Mouse (Mus musculus) cerebellum, adult 9-10 months (tissue): ENCODE results near the gene Vmn1r114.
"Not testable (repeated sequence)": the region's sequence is repeated elsewhere in the genome, so short reads cannot be mapped to it uniquely, and the experiment has no call there.

Experiments used
- DNase-seq: peaks from one replicate; pipeline ENCODE4 v3.0.0; 2022

Vmn1r114 gene

GRCm38 (mm10) chr7:20812086-20812485, at the start of gene Vmn1r114:
Gene Vmn1r114 (minus strand): TSS chr7:20812186.
- DNase-seq: not testable (repeated sequence)

- not testable (repeated sequence) for DNase-seq
These were observed 32.9 kb upstream of the Vmn1r114 start, which contains the start of gene Vmn1r115 for GRCm38 (mm10) chr7:20844885-20845284. Gene Vmn1r115 (minus strand): TSS chr7:20844985.

- not testable (repeated sequence) for DNase-seq
These were observed 25.0 kb downstream of the Vmn1r114 start, which contains the start of gene Vmn1r113 for GRCm38 (mm10) chr7:20786985-20787384. Gene Vmn1r113 (plus strand): TSS chr7:20787285.

GRCm38 (mm10) chr7:20770885-20771284, 41.1 kb downstream of the Vmn1r114 start, which contains the start of gene Vmn1r112:
Gene Vmn1r112 (plus strand): TSS chr7:20771185.
- DNase-seq: not testable (repeated sequence)
